Mouse (Mus musculus) urinary bladder, postnatal 4 days (tissue): ENCODE results near the gene Gm13083.
"Not testable (repeated sequence)": the region's sequence is repeated elsewhere in the genome, so short reads cannot be mapped to it uniquely, and the experiment has no call there.

Source experiments
- DNase-seq, 2 experiments: peaks; one replicate each; pipeline ENCODE4 v3.0.0; 2021 to 2022; ENCODE audit warnings: low spot score in 2 of 2

Gene Gm13083

GRCm38 (mm10) chr4:143614703-143615102, at the start of gene Gm13083:
Gene Gm13083, plus strand, starts transcription at chr4:143615003.
- DNase-seq: not testable (repeated sequence)

GRCm38 (mm10) chr4:143611927-143612326, 2.9 kb upstream of the Gm13083 start:
- not testable (repeated sequence) for DNase-seq

GRCm38 (mm10) chr4:143618101-143618500, 3.3 kb downstream of the Gm13083 start:
- DNase-seq: not testable (repeated sequence)

GRCm38 (mm10) chr4:143657146-143657545, 42.3 kb downstream of the Gm13083 start, which contains the start of gene Gm13088:
Gene Gm13088, minus strand, starts transcription at chr4:143657246.
- not testable (repeated sequence) for DNase-seq
